Mouse (Mus musculus): Measurements from ENCODE around the gene Smg8.

DNA sequence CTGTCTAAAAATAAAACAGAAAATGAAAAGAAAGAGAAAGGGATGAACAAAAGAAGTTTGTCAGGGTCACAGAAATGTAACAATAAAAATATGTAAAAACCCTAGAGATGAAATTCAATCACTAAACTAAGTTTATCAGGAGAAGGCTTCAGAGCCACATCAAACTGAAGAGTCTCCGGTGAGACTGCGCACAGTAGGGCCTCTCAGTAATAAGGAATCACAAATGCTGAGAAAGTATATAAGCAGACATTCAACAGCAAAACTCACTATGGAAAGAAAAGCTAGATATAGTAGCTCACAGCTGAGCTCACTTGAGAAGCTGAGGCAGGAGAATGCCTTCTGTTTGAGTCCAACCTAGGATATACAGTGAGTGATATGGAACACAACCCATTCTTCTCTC lies 26.2 kb downstream of the Smg8 start:
- TF ChIP-seq CTCF (IDR thresholded peaks at IDR 0.05; ENCODE audit: extremely low read depth, insufficient read depth, low read length) (no peak), POLR2A (IDR thresholded peaks at IDR 0.05; ENCODE audit: extremely low read depth, insufficient read depth, low read length) (no peak)
